15 mouse cellular contexts compared by ENCODE assay signal in genomic region chr2:146744396-146744795, GRCm38 (mm10).
"Had no signal": no experiment of that assay in that cellular context is flagged by ENCODE, and none has a peak within 500 bp of the region (broad histone marks: within the 10 kb centered on the region; RNA-seq: fewer than 3 reads in every experiment).

No protein-coding gene starts in this region.

- DNase-seq: kidney, adult 11 months; kidney, adult 8-10 months; kidney, postnatal 10 days; kidney, postnatal 36 days; layer of hippocampus, postnatal 36 days; liver, embryonic 13.5 days; lung, adult 2 months; lung, postnatal 14 days; lung, postnatal 4 days; thymus, adult 18-20 months; thymus, postnatal 36 days had no signal

- H3K9ac ChIP-seq: kidney, embryonic 15.5 days; liver, embryonic 13.5 days; neural tube, embryonic 12.5 days; neural tube, embryonic 15.5 days had no signal

- H3K4me1 ChIP-seq: kidney, embryonic 15.5 days; liver, embryonic 13.5 days had no signal

- H3K9me3 ChIP-seq: kidney, embryonic 15.5 days; liver, embryonic 13.5 days; neural tube, embryonic 12.5 days; neural tube, embryonic 15.5 days had no signal

- H3K27ac ChIP-seq: kidney, embryonic 15.5 days; left cerebral cortex, adult 2 months; liver, embryonic 13.5 days; neural tube, embryonic 12.5 days; neural tube, embryonic 15.5 days had no signal

- H3K27me3 ChIP-seq: kidney, embryonic 15.5 days; liver, embryonic 13.5 days; neural tube, embryonic 15.5 days had no signal

- H3K4me2 ChIP-seq: kidney, embryonic 15.5 days; liver, embryonic 13.5 days; neural tube, embryonic 12.5 days had no signal

- H3K36me3 ChIP-seq: kidney, embryonic 15.5 days; liver, embryonic 13.5 days; neural tube, embryonic 12.5 days; neural tube, embryonic 15.5 days had no signal

- H3K4me3 ChIP-seq: kidney, embryonic 15.5 days; left cerebral cortex, adult 2 months; liver, embryonic 13.5 days; neural tube, embryonic 12.5 days; neural tube, embryonic 15.5 days had no signal
